Comparison of ENCODE assay signal across 25 mouse cellular contexts in genomic region chr2:31776479-31776878, GRCm38 (mm10). TPM values are rescaled to one million over a fixed set of nuclear protein-coding genes. Genes with fewer than 3 reads are reported as not detected.
DNase-seq lines count a peak whose midpoint lies in the region; ATAC-seq lines count a peak whose summit lies in the region.
"Had no signal": no experiment of that assay in that cellular context is flagged by ENCODE, and none has a peak within 500 bp of the region (broad histone marks: within the 10 kb centered on the region; RNA-seq: fewer than 3 reads in every experiment).

No protein-coding gene starts in this region.

- ATAC-seq in heart, embryonic 12.5 days (ENCODE audit: insufficient number of reproducible peaks, low FRiP score), result no peak
- ATAC-seq in heart, embryonic 16.5 days (replicated peaks; ENCODE audit: extremely low read depth, insufficient read depth, low FRiP score), result no peak; the same call in 1 of the 2 replicates
- ATAC-seq: forebrain, embryonic 15.5 days; intestine, embryonic 15.5 days had no signal

- H3K9ac ChIP-seq in heart, embryonic 12.5 days, result no peak overlapping the region
- no peak overlapping the region for H3K9ac ChIP-seq in heart, embryonic 16.5 days (ENCODE audit: low read length)
- H3K9ac ChIP-seq: embryonic facial prominence, embryonic 15.5 days; forebrain, embryonic 15.5 days; hindbrain, embryonic 14.5 days; intestine, embryonic 15.5 days had no signal

- H3K4me3 ChIP-seq in heart, embryonic 12.5 days, result no peak overlapping the region
- no peak overlapping the region for H3K4me3 ChIP-seq in heart, embryonic 16.5 days (ENCODE audit: low read length)
- H3K4me3 ChIP-seq: embryonic facial prominence, embryonic 15.5 days; forebrain, embryonic 15.5 days; hindbrain, embryonic 10.5 days; intestine, embryonic 15.5 days had no signal

- H3K36me3 ChIP-seq in heart, embryonic 12.5 days, result peaks cover 48% of the 10 kb centered on the region
- peaks cover 32% of the 10 kb centered on the region for H3K36me3 ChIP-seq in heart, embryonic 16.5 days (ENCODE audit: control insufficient read depth, insufficient read depth)

- peaks cover 36% of the 10 kb centered on the region for H3K4me1 ChIP-seq in heart, embryonic 12.5 days (replicated peaks)
- H3K4me1 ChIP-seq in heart, embryonic 16.5 days (ENCODE audit: control insufficient read depth, insufficient read depth, low read length), result peaks cover 25% of the 10 kb centered on the region
- H3K4me1 ChIP-seq: forebrain, embryonic 15.5 days had no signal

- peak; percentile 43 for DNase-seq in adrenal gland, adult 2 months
- DNase-seq in adrenal gland, postnatal 14 days, result no peak
- DNase-seq in heart, adult 8-10 months (ENCODE audit: low spot score), result no peak
- DNase-seq in heart, adult 9 months (ENCODE audit: low spot score in 2 of 2), result no peak
- DNase-seq in NIH3T3 (ENCODE audit: low read depth), result peak; percentile 47
- no peak for DNase-seq in layer of hippocampus, adult 8-10 months (ENCODE audit: low spot score in 2 of 2)
- DNase-seq: adrenal gland, adult 8-10 months; cerebellum, adult 11 months; cerebellum, adult 8-10 months; cerebellum, postnatal 14 days; embryo, embryonic 11 days; gastrocnemius, postnatal 14 days; kidney, adult 18-20 months had no signal

- peak overlapping the region; percentile 63 for H3K27ac ChIP-seq in heart, embryonic 12.5 days (ENCODE audit: poor library complexity, severe bottlenecking)
- peak overlapping the region; percentile 59 for H3K27ac ChIP-seq in heart, embryonic 16.5 days (ENCODE audit: low read length)
- H3K27ac ChIP-seq: embryonic facial prominence, embryonic 15.5 days; forebrain, embryonic 15.5 days; hindbrain, embryonic 10.5 days; hindbrain, embryonic 14.5 days; intestine, embryonic 15.5 days had no signal

- no peak overlapping the region for H3K4me2 ChIP-seq in heart, embryonic 12.5 days
- no peak overlapping the region for H3K4me2 ChIP-seq in heart, embryonic 16.5 days (ENCODE audit: low read depth, low read length)
- H3K4me2 ChIP-seq: embryonic facial prominence, embryonic 15.5 days; forebrain, embryonic 15.5 days; hindbrain, embryonic 14.5 days; intestine, embryonic 15.5 days had no signal

- 72% methylated on average over 3 of the region's 3 CpGs for WGBS in heart, embryonic 12.5 days
- 77% methylated on average over 3 of the region's 3 CpGs for WGBS in heart, embryonic 16.5 days

- no peaks in the 10 kb centered on the region for H3K27me3 ChIP-seq in heart, embryonic 12.5 days (replicated peaks)
- H3K27me3 ChIP-seq in heart, embryonic 16.5 days (ENCODE audit: control insufficient read depth, insufficient read depth, low read length), result no peaks in the 10 kb centered on the region
- H3K27me3 ChIP-seq: CH12.LX; embryonic facial prominence, embryonic 15.5 days; forebrain, embryonic 15.5 days; intestine, embryonic 15.5 days had no signal

- no peaks in the 10 kb centered on the region for H3K9me3 ChIP-seq in heart, embryonic 12.5 days (replicated peaks)
- H3K9me3 ChIP-seq in heart, embryonic 16.5 days (replicated peaks; ENCODE audit: control insufficient read depth, low read length), result no peaks in the 10 kb centered on the region
- H3K9me3 ChIP-seq: embryonic facial prominence, embryonic 15.5 days; forebrain, embryonic 15.5 days; intestine, embryonic 15.5 days had no signal

RNA-seq across cellular contexts. Expression of gene Qrfp, which starts 33.9 kb away (rescaled TPM):
- total RNA-seq in adrenal gland, adult 2 months (2021), result not detected
- polyA plus RNA-seq in adrenal gland, adult 2 months (2012; rRNA removed), result not detected in 2 replicates
- 0.19 TPM in 1 of 2 replicates, not detected in the other for total RNA-seq in adrenal gland, postnatal 14 days (2021)
- polyA plus RNA-seq in heart, embryonic 12.5 days (2016; fragmentation: Nextera tagmentation; extraction: Ambion mirVana), result 0.08 TPM in 1 of 2 replicates, not detected in the other
- not detected for total RNA-seq in heart, adult 8-10 months (2022)
- 0.14 and 0.22 TPM in 2 replicates for polyA plus RNA-seq in heart, embryonic 16.5 days (2015; fragmentation: Nextera tagmentation; extraction: Ambion mirVana)
- total RNA-seq in layer of hippocampus, adult 8-10 months (2022), result not detected
- total RNA-seq: adrenal gland, adult 8-10 months; adrenal gland, postnatal 4 days; CH12.LX; gastrocnemius, postnatal 14 days; granulocyte monocyte progenitor cell, adult 5-6 weeks had no signal
- polyA plus RNA-seq: frontal cortex, adult 2 months; hindbrain, embryonic 14.5 days; kidney, embryonic 14.5 days had no signal

Comparison
In these comparisons a context has a peak if more than half of its experiments do, and no peak if none do; other contexts are left out.
1. DNase-seq: peak in adrenal gland, adult 2 months (single experiment) and NIH3T3 (single experiment); none in adrenal gland, postnatal 14 days (single experiment), heart, adult 8-10 months (single experiment), heart, adult 9 months (0 of 2) and layer of hippocampus, adult 8-10 months (0 of 2).